Mouse (Mus musculus) liver, embryonic 14.5 days (tissue): ENCODE measurements around the gene Maml3. TPM values are rescaled to one million over a fixed set of nuclear protein-coding genes. Genes with fewer than 3 reads are reported as not detected.

Source experiments
- ATAC-seq: fragments of 200-750 bp; cut with Nextera tagmentation; 2 replicates; pipeline ENCODE4 v1.8.0; 2017; ENCODE audit warnings: moderate number of reproducible peaks, mild to moderate bottlenecking, moderate library complexity; ENCODE audit not compliant: insufficient read depth
- DNase-seq, 3 experiments: peaks; one replicate each; pipeline ENCODE4 v3.0.0-alpha.2; 2012 to 2013; ENCODE audit warnings: low read depth in 3 of 3, low spot score in 3 of 3
- H3K27ac ChIP-seq: fragments of 300-500 bp; sonication (generic); 2 replicates; pipeline ENCODE4 v1.5.1; 2014; ENCODE audit warnings: moderate library complexity, mild to moderate bottlenecking, control low read depth, inconsistent platforms
- H3K27me3 ChIP-seq: fragments of 300-500 bp; sonication (generic); 2 replicates; pipeline ENCODE4 v1.6.1; 2014; ENCODE audit warnings: mild to moderate bottlenecking, low read length, moderate library complexity; ENCODE audit not compliant: control insufficient read depth, insufficient read depth
- H3K36me3 ChIP-seq: fragments of 300-500 bp; sonication (generic); replicated peaks from 2 replicates; pipeline ENCODE4 v1.6.1; 2014; ENCODE audit warnings: low read depth; ENCODE audit not compliant: control insufficient read depth, insufficient read depth
- H3K4me1 ChIP-seq, 2 experiments: fragments of 200-500 bp in 1 of 2; fragments of 300-500 bp in 1 of 2; sonication (generic) in 1 of 2; replicated peaks; 2 replicates each; pipeline ENCODE4 v1.6.1; 2012 to 2014; ENCODE audit warnings: antibody characterized with exemption in 1 of 2, inconsistent platforms in 1 of 2, low read length in 1 of 2; ENCODE audit not compliant: control insufficient read depth in 2 of 2, insufficient read depth in 2 of 2
- H3K4me2 ChIP-seq: fragments of 300-500 bp; sonication (generic); 2 replicates; pipeline ENCODE4 v1.6.1; 2014; ENCODE audit warnings: low read depth, mild to moderate bottlenecking, control low read depth, moderate library complexity
- H3K4me3 ChIP-seq, 2 experiments: fragments of 200-500 bp in 1 of 2; fragments of 300-500 bp in 1 of 2; sonication (generic) in 1 of 2; 2 replicates each; pipeline ENCODE4 v1.5.1; 2012 to 2014; ENCODE audit warnings: low read depth in 2 of 2, low read length in 2 of 2, mild to moderate bottlenecking in 2 of 2, control low read depth in 1 of 2, inconsistent platforms in 1 of 2, moderate library complexity in 1 of 2; ENCODE audit not compliant: insufficient read depth in 1 of 2
- H3K9ac ChIP-seq: fragments of 300-500 bp; sonication (generic); replicated peaks from 2 replicates; pipeline ENCODE4 v1.6.1; 2014; ENCODE audit warnings: mild to moderate bottlenecking, control low read depth, moderate library complexity
- H3K9me3 ChIP-seq: fragments of 300-500 bp; sonication (generic); 2 replicates; pipeline ENCODE4 v1.6.1; 2016; ENCODE audit warnings: low read length, mixed read lengths; ENCODE audit not compliant: control insufficient read depth
- CTCF ChIP-seq: IDR thresholded peaks from 2 replicates; pipeline ENCODE4 v1.5.1; 2016; ENCODE audit warnings: antibody characterized with exemption, low read depth, control low read depth
- EP300 ChIP-seq: IDR thresholded peaks from 2 replicates; pipeline ENCODE4 v1.6.1; 2016; ENCODE audit warnings: antibody characterized with exemption, low read depth
- WGBS: fragments of 180-500 bp; shearing (Covaris S2); extraction: QIAGEN DNeasy Blood & Tissue Kit; methylation state at CpG from one replicate; pipeline ENCODE4 v1.1.7; 2014; ENCODE audit not compliant: insufficient replicate concordance; 5-methylcytosine and 5-hydroxymethylcytosine counted together
- polyA plus RNA-seq, 2 experiments: library from polyadenylated mRNA; depleted of rRNA in 1 of 2; stranded (reverse) in 1 of 2; unstranded in 1 of 2; fragments of >200 nt; fragmentation: Nextera tagmentation in 1 of 2; extraction: Ambion mirVana in 1 of 2; gene quantifications; 2 replicates each; pipeline versions ENCODE4 v1.2.1 to v1.2.3; 2012 to 2014

Gene Maml3
- polyA plus RNA-seq, 2 experiments, result 0.57 to 0.71 TPM

- Histone ChIP-seq H3K27me3 (no peaks in the 10 kb centered on the region), H3K4me1 (peaks cover 5 to 35% of the 10 kb centered on the region in 2 experiments; a peak in 3 of 4 replicates), H3K4me3 (peak overlapping the region; percentile 8 to 54), H3K27ac (no peak overlapping the region), H3K9me3 (no peaks in the 10 kb centered on the region), H3K9ac (no peak overlapping the region), H3K4me2 (peak overlapping the region; percentile 53), H3K36me3 (no peaks in the 10 kb centered on the region)
- ATAC-seq, result peak; percentile 75
- WGBS, result 2% methylated on average over 13 of the region's 13 CpGs
- DNase-seq, result peak; percentile 69 to 71 (median 70)
- TF ChIP-seq EP300, result no peak
- no peak for TF ChIP-seq CTCF
Observed at GRCm38 (mm10) chr3:52046895-52047372, 57.9 kb downstream of the Maml3 start.

- TF ChIP-seq CTCF (no peak), EP300 (no peak)
- Histone ChIP-seq H3K4me2 (peak overlapping the region; percentile 53), H3K4me3 (peak overlapping the region; percentile 8 to 41), H3K27ac (no peak overlapping the region; the same call in 1 of the 2 replicates), H3K36me3 (no peaks in the 10 kb centered on the region), H3K9me3 (no peaks in the 10 kb centered on the region), H3K27me3 (no peaks in the 10 kb centered on the region), H3K9ac (no peak overlapping the region; the same call in 1 of the 2 replicates), H3K4me1 (peaks cover 5 to 35% of the 10 kb centered on the region in 2 experiments; a peak in 3 of 4 replicates)
- ATAC-seq (peak; percentile 65), DNase-seq (peak in 2 of 3 experiments; percentile 35)
- 43% methylated on average over 20 of the region's 20 CpGs for WGBS
Observed at GRCm38 (mm10) chr3:52046027-52046700, 58.7 kb downstream of the Maml3 start.

GRCm38 (mm10) chr3:52045221-52045641 is 59.6 kb downstream of the Maml3 start:
- Histone ChIP-seq H3K4me3 (no peak overlapping the region), H3K36me3 (no peaks in the 10 kb centered on the region), H3K9ac (no peak overlapping the region), H3K4me2 (peak overlapping the region; percentile 53), H3K9me3 (no peaks in the 10 kb centered on the region), H3K27me3 (no peaks in the 10 kb centered on the region), H3K27ac (no peak overlapping the region), H3K4me1 (peaks cover 5 to 35% of the 10 kb centered on the region in 2 experiments; a peak in 3 of 4 replicates)
- ATAC-seq (no peak), DNase-seq (no peak)
- TF ChIP-seq CTCF, result no peak
- no peak for TF ChIP-seq EP300
- 28% methylated on average over 6 of the region's 6 CpGs for WGBS

GRCm38 (mm10) chr3:52044651-52045050 is 60.2 kb downstream of the Maml3 start:
- H3K4me3 ChIP-seq, result no peak overlapping the region
- WGBS, result 30% methylated on average over 14 of the region's 14 CpGs
- no peak for ATAC-seq
- H3K4me2 ChIP-seq, result peak overlapping the region; percentile 53
- H3K4me1 ChIP-seq, result peaks cover 5 to 35% of the 10 kb centered on the region in 2 experiments; a peak in 3 of 4 replicates
- H3K27ac ChIP-seq, result no peak overlapping the region
- TF ChIP-seq CTCF (no peak), EP300 (no peak)
- H3K9me3 ChIP-seq, result no peaks in the 10 kb centered on the region
- no peaks in the 10 kb centered on the region for H3K36me3 ChIP-seq
- H3K27me3 ChIP-seq, result no peaks in the 10 kb centered on the region
- no peak for DNase-seq
- no peak overlapping the region for H3K9ac ChIP-seq

- DNase-seq (no peak), ATAC-seq (no peak)
- Histone ChIP-seq H3K4me2 (no peak overlapping the region), H3K9ac (no peak overlapping the region), H3K36me3 (no peaks in the 10 kb centered on the region), H3K4me3 (no peak overlapping the region), H3K27me3 (no peaks in the 10 kb centered on the region), H3K9me3 (no peaks in the 10 kb centered on the region), H3K4me1 (peaks cover 5 to 35% of the 10 kb centered on the region in 2 experiments; a peak in 3 of 4 replicates), H3K27ac (no peak overlapping the region)
- 39% methylated on average over 4 of the region's 4 CpGs for WGBS
- TF ChIP-seq CTCF (no peak), EP300 (no peak)
Observed at GRCm38 (mm10) chr3:52043847-52044246, 61.0 kb downstream of the Maml3 start.
